Mouse (Mus musculus) E14TG2a.4 (cell line): Measurements from ENCODE around the gene Notch4.

Experiments
- CTCF ChIP-seq: conservative IDR thresholded peaks from 2 replicates; pipeline ENCODE4 v1.5.1; 2014; ENCODE audit warnings: low read length
- NANOG ChIP-seq: IDR thresholded peaks from 2 replicates; pipeline ENCODE4 v1.6.1; 2014; ENCODE audit warnings: borderline replicate concordance, low read length, mixed read lengths

DNA sequence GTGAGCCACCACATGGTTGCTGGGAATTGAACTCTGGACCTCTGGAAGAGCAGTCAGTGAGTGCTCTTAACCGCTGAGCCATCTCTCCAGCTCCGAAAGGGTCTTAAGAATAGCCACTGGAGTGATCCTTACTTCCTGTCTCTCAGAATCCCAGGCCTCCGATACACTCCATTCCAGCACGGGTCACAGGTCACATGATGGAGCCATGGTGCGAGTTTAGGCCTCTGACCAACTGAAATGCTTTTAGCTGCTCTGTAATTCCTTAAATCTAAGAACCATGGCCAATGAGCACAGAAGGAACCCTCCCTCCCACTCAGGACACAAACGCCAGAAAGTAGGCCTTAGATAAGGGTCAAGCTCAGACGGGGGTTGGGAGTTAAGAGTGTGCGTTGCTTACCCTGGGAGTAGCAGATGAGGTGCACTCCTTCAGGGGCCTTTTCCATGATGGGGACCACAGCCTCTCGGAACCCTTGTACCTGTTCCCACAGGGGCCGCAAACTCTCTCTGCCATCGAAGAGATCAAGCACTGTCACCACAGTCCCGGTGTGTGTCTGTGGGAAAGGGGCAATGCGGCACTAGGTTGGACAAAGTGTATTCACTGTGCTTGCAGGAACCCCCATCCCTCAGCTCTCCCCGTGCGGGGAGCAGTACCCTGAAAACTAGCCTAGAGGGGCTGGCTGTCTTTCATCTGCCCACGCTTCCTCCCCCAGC is 62.1 kb downstream of the Notch4 start:
- TF ChIP-seq CTCF: no peak
- TF ChIP-seq NANOG: no peak
